Mouse (Mus musculus): ENCODE data around the gene Tmem51.
A peak's percentile ranks its signal among the peaks of the same experiment; 100 is the strongest.

Gene Tmem51

DNA sequence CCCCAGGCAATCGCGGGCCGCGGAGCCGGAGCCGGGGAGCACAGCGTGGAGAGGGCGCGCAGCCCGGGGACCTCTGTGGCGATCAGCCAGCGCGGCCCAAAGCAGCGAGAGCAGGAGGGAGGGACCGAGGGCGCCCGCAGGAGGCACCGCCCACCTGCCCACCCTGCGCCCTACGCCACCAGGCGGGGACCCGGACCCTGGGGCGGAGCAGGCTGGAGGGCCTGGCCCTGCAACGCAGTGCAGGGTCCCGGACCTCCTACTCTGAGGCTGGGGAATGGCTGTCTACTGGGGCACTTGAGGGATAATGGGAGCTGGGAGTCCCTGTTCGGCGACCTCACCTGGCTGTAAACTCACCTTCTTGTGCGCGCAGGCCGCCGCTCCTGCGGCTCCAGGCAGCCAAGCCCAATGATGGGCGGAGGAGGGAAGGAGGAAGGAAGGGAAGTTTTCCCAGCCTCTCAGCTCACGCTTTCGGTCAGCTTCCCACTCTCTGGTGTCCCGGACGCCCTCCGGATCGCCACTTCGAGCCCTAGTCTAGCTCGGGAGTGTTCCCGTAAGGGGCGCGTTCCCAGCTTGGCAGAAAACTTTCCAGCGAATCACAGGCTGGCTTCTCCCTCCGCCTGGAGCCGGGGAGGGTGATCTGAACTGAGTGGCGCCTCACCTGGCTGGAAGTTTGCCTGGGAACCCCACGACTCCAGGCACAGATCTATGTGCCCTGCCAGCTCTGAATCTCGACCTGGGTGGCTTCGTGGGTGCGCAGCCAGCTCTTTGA is at the start of gene Tmem51:
Tmem51 (minus strand) TSS at position 174 of the 769 bp plus-strand sequence.
- peak; percentile 66 to 78 for DNase-seq

GRCm38 (mm10) chr4:142130162-142130561 is 46.1 kb upstream of the Tmem51 start:
- DNase-seq: no peak

- DNase-seq: no peak
These were observed 43.2 kb upstream of the Tmem51 start for GRCm38 (mm10) chr4:142127275-142127788.

DNA sequence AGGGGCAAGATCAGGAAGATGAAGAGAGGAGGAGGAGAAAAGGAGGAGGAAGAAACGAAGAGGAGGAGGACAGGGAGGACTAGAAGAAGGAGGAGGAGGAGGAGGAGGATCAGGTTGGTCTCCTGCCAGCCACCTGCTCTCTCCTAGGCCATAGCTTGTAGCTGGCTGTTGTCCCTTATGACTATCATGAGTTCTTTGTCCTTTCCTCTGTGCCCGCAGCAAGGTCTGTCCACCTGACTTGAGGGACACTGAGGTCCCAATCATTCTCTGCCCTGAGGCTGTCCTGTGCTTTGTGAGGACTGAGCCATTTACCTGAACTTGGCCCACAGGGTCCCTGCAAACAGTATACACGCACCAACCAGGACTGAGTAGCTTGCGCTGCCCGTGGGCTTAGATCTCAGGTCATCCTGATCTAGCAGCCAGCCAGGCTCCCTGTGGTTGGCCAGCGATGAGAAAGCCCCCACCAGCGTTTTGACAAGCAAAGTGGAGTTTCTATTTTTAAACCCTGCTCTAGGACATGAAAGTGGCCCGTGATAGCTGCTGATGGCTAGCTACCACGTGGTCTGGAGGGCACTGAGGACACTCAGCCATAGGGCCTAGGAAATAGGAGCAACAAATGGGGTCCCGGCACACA is 42.7 kb upstream of the Tmem51 start:
- no peak for DNase-seq

GRCm38 (mm10) chr4:142121164-142121563 is 37.1 kb upstream of the Tmem51 start:
- no peak for DNase-seq

- no peak for DNase-seq
These were observed 34.4 kb upstream of the Tmem51 start for GRCm38 (mm10) chr4:142118522-142118921.

GRCm38 (mm10) chr4:142117993-142118392 is 33.9 kb upstream of the Tmem51 start:
- no peak for DNase-seq

GRCm38 (mm10) chr4:142113306-142113705 is 29.2 kb upstream of the Tmem51 start:
- DNase-seq: peak; percentile 81 to 84

DNA sequence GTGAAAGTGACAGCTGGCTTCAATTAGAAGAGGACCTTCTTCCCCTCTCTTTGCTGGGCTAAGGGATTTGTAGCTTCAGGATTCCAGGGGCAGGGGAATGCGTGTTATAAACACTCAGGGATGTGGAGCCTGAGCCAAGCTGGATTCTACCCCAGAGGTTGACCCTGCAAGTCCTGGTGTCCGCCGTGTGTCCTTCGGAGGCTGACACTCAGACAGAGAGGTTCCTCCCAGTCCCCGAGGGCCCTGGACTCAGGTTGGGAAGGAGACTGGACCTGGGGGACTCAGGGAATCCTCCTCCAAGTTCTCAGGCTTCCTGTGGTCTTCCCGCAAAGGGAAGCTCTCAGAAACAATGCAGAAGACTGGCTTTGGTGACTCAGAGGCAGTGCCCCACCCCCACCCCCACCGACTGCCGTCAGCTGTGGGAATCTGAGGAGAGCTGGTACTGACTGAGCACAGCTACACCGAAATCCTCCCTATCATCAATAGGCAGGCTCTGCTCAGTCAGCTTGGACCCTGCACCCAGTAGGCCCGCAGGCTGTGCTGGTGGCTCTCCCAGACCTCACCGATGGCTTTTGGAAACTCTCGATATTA is 19.1 kb upstream of the Tmem51 start:
- DNase-seq: no peak

- peak; percentile 83 to 89 for DNase-seq
These were observed 14.2 kb upstream of the Tmem51 start for GRCm38 (mm10) chr4:142098303-142098702.

DNA sequence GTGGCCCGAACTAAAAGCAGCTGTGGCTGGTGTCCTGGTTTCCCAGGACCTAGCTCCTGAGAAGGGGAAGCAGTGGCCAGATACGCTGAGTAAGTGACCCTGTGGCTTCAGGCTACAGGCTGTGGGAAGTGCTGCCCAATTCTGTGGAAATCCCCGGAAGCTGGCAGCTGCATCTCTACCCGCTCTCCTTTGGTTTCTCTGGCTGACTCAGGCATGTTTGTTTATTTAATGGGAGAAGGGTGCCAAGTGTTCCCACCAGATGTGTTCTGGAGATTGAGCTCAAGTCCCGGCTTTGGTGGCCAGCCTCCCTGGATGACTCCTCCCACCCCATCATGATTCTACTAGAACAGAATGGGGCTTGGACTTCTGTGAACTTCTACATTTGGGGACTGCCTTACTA is 13.8 kb upstream of the Tmem51 start:
- no peak for DNase-seq

- DNase-seq: peak; percentile 67 to 69
These were observed 11.6 kb upstream of the Tmem51 start for GRCm38 (mm10) chr4:142095513-142096241.

DNA sequence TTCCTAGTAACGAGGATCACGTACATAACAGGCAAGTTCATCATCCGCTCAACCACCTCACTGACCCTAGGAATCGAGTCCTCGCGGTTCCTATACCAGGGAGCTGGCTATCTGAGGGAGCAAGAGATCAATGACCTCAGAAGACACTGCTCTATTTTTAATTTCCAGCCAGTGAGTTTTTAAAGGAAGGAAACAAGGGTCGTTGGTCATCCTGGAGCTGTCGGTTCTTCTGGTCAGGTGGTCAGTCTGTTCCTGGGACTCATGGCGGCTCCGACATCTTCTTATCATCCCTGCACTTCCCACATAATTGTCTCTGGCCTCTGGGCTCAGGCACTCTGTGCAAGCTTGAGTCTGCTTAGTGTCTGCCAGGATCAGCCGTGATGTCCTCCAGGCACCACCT is 10.3 kb upstream of the Tmem51 start:
- no peak for DNase-seq

DNA sequence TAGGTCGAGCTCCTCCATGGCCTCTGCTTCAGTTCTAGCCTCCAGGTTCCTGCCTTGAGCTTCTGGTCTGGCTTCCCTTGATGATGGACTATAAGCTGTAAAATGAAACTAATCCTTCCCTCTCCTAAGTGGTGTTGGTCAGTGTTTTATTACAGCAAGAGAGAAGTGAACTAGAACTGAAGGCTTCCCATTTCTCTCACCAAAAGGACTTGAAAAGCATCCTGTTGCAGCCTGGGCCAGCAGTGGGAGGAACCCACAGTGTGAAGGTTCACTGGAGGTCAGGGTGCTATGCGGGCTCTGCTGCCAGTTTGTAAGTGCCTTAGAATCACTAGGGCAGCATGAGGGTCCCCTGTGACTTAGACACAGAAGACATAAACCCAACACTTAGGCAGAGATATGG is 7.0 kb upstream of the Tmem51 start:
- DNase-seq: no peak

- DNase-seq: peak; percentile 49 to 50
These were observed 5.9 kb upstream of the Tmem51 start for GRCm38 (mm10) chr4:142089966-142090365.

- no peak for DNase-seq
These were observed 4.7 kb upstream of the Tmem51 start for GRCm38 (mm10) chr4:142088836-142089235.

- peak; percentile 62 to 70 for DNase-seq
These were observed 4.3 kb upstream of the Tmem51 start for GRCm38 (mm10) chr4:142088409-142088808.

GRCm38 (mm10) chr4:142084936-142085563 is 946 bp upstream of the Tmem51 start:
- peak in 1 of 2 experiments; percentile 20 for DNase-seq

GRCm38 (mm10) chr4:142083762-142084130 is 358 bp downstream of the Tmem51 start:
- DNase-seq: peak; percentile 87 to 88

DNA sequence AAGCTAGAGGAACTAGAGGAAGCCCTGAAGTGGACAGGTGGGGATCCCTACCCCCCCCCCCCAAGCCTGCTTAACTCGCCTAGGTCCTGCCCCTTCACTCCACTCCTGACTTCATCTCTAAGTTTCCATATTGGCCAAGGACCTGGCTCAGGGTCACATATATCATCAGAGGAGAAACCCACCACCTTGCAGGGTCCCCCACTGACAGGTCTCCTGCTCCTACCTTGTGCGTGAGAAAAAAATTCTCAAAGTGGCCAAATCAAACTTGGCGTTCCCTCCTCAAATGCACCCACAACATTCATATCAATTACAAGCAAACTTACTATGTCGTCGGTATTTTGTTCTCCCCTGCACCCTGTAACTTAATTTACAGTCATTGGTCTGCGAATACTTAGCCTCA is 911 bp downstream of the Tmem51 start:
- DNase-seq: no peak

- DNase-seq: no peak
These were observed 1.4 kb downstream of the Tmem51 start for GRCm38 (mm10) chr4:142082703-142083102.

GRCm38 (mm10) chr4:142081631-142082283 is 2.3 kb downstream of the Tmem51 start:
- DNase-seq: peak in 1 of 2 experiments; percentile 67
